Mouse (Mus musculus) limb, embryonic 15.5 days (tissue): Measurements from ENCODE around the gene Hormad1. TPM values are rescaled to one million over a fixed set of nuclear protein-coding genes. Genes with fewer than 3 reads are reported as not detected.
"Not testable (repeated sequence)": the region's sequence is repeated elsewhere in the genome, so short reads cannot be mapped to it uniquely, and the experiment has no call there.

Experiments used
- ATAC-seq: fragments of 200-750 bp; cut with Nextera tagmentation; 2 replicates; pipeline ENCODE4 v1.8.0; 2017; ENCODE audit warnings: low read depth, moderate TSS enrichment; ENCODE audit not compliant: insufficient number of reproducible peaks, low FRiP score, low TSS enrichment
- H3K27ac ChIP-seq: fragments of 300-500 bp; sonication (generic); 2 replicates; pipeline ENCODE4 v1.5.1; 2015; ENCODE audit warnings: moderate library complexity, mild to moderate bottlenecking, inconsistent platforms
- H3K27me3 ChIP-seq: fragments of 300-500 bp; sonication (generic); 2 replicates; pipeline ENCODE4 v1.6.1; 2015; ENCODE audit warnings: inconsistent platforms
- H3K36me3 ChIP-seq: fragments of 300-500 bp; sonication (generic); 2 replicates; pipeline ENCODE4 v1.6.1; 2015; ENCODE audit warnings: inconsistent platforms
- H3K4me1 ChIP-seq: fragments of 300-500 bp; sonication (generic); 2 replicates; pipeline ENCODE4 v1.6.1; 2015; ENCODE audit warnings: inconsistent platforms
- H3K4me2 ChIP-seq: fragments of 300-500 bp; sonication (generic); 2 replicates; pipeline ENCODE4 v1.6.1; 2015; ENCODE audit warnings: mild to moderate bottlenecking, inconsistent platforms
- H3K4me3 ChIP-seq: fragments of 300-500 bp; sonication (generic); 2 replicates; pipeline ENCODE4 v1.5.1; 2015; ENCODE audit warnings: mild to moderate bottlenecking, inconsistent platforms
- H3K9ac ChIP-seq: fragments of 300-500 bp; sonication (generic); 2 replicates; pipeline ENCODE4 v1.6.1; 2015; ENCODE audit warnings: inconsistent platforms
- H3K9me3 ChIP-seq: fragments of 300-500 bp; sonication (generic); 2 replicates; pipeline ENCODE4 v1.6.1; 2016; ENCODE audit warnings: inconsistent platforms
- WGBS: fragments of 180-500 bp; shearing (Covaris S2); methylation state at CpG from one replicate; pipeline ENCODE4 v1.1.7; 2015; 5-methylcytosine and 5-hydroxymethylcytosine counted together
- polyA plus RNA-seq: library from polyadenylated mRNA; unstranded; fragments of >200 nt; fragmentation: Nextera tagmentation; extraction: Ambion mirVana; gene quantifications from 2 replicates; pipeline ENCODE4 v1.2.1, GENCODE M21; 2015

Hormad1 gene
- polyA plus RNA-seq, 1 experiment from 2014 or later, result not detected

DNA sequence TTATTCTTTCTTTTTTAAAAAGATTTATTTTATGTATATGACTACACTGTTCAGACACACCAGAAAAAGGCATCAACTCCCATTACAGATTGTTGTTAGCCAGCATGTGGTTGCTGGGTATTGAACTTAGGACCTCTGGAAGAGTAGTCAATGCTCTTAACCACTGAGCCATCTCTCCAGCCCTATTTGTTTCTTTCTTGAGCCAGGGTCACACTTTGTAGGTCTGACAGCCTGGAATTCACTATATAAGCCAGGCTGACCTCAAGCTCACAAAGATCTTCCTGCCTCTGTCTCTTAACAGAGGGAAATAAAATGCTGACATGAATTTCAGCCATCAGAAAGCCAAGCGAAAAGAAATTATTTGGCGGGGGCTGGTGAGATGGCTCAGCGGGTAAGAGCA, 10.1 kb downstream of the Hormad1 start:
- Histone ChIP-seq H3K36me3 (no peaks in the 10 kb centered on the region), H3K27me3 (no peaks in the 10 kb centered on the region), H3K4me1 (no peaks in the 10 kb centered on the region), H3K4me3 (no peak overlapping the region), H3K4me2 (no peak overlapping the region), H3K9ac (no peak overlapping the region), H3K9me3 (no peaks in the 10 kb centered on the region), H3K27ac (no peak overlapping the region)
- no peak for ATAC-seq
- 93% methylated on average over 3 of the region's 3 CpGs for WGBS

GRCm38 (mm10) chr3:95587754-95588603, 28.5 kb downstream of the Hormad1 start:
- Histone ChIP-seq H3K27me3 (no peaks in the 10 kb centered on the region), H3K9me3 (no peaks in the 10 kb centered on the region), H3K27ac (no peak overlapping the region), H3K36me3 (peaks cover 9% of the 10 kb centered on the region; the same call in 1 of the 2 replicates), H3K4me3 (peak overlapping the region; percentile 74), H3K9ac (no peak overlapping the region), H3K4me2 (peak overlapping the region; percentile 59), H3K4me1 (peaks cover 5% of the 10 kb centered on the region; the same call in 1 of the 2 replicates)
- peak; percentile 10; the same call in 1 of the 2 replicates for ATAC-seq
- 47% methylated on average over 8 of the region's 8 CpGs for WGBS

- Histone ChIP-seq H3K9me3 (no peaks in the 10 kb centered on the region), H3K4me1 (peaks cover 5% of the 10 kb centered on the region; the same call in 1 of the 2 replicates), H3K4me2 (peak within 1 kb of the TSS; percentile 59), H3K36me3 (peaks cover 14% of the 10 kb centered on the region; the same call in 1 of the 2 replicates), H3K4me3 (peak within 1 kb of the TSS; percentile 74), H3K9ac (peak within 1 kb of the TSS; percentile 55), H3K27me3 (no peaks in the 10 kb centered on the region), H3K27ac (peak within 1 kb of the TSS; percentile 85)
- WGBS, result under 1% methylated on average over 12 of the region's 12 CpGs
- peak; percentile 100 for ATAC-seq
Observed at GRCm38 (mm10) chr3:95588604-95589086, 29.2 kb downstream of the Hormad1 start, which contains the start of gene Golph3l. Gene Golph3l, plus strand, starts transcription at chr3:95588934.

DNA sequence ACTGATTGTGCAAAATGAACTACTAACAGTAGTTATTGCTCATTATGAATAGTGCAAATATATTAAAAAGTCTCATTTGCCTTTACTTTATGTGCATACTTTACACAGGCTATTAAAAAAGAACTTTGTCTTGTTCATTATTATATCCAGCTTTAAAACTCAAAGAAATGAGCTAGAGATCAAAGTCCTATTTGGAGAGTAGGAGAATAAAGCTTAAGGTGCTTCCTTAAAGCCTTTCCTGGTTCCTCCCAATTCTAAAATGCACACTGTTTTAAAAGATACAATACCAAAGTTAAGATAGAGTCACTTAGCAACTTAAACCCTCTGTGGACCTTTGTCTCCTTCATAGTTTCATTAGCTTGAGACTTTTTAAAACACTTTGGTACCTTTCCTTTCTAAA, 39.3 kb downstream of the Hormad1 start:
- Histone ChIP-seq H3K4me2 (no peak overlapping the region), H3K9ac (no peak overlapping the region), H3K27ac (no peak overlapping the region), H3K9me3 (no peaks in the 10 kb centered on the region), H3K27me3 (no peaks in the 10 kb centered on the region), H3K36me3 (peaks cover 23% of the 10 kb centered on the region), H3K4me1 (no peaks in the 10 kb centered on the region), H3K4me3 (no peak overlapping the region)
- ATAC-seq, result no peak

DNA sequence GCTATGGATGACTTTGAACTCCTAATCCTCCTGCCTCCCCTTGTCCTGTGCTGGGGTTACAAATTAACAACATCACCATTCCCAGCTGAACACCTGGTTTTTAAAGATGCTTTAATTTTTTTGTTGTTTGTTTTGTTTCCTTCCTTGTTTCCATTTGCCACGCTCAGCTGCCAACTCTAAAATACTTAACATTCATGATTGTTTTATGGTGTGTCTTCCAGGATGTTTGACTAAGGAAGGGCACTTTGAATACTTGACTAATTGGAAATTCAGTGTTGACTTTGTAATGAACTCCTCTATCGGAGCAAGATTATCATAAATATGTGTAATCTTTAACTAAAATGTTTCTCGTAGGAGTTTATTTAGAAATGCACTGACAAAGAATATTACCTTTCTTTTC, 41.8 kb downstream of the Hormad1 start:
- Histone ChIP-seq H3K27ac (no peak overlapping the region), H3K4me2 (no peak overlapping the region), H3K4me3 (no peak overlapping the region), H3K27me3 (no peaks in the 10 kb centered on the region), H3K4me1 (no peaks in the 10 kb centered on the region), H3K36me3 (peaks cover 14% of the 10 kb centered on the region; the same call in 1 of the 2 replicates), H3K9me3 (no peaks in the 10 kb centered on the region), H3K9ac (no peak overlapping the region)
- WGBS, result 85% methylated on average over 3 of the region's 3 CpGs
- no peak for ATAC-seq

- H3K27ac ChIP-seq, result no peak overlapping the region
- WGBS, result 79% methylated on average over 3 of the region's 3 CpGs
- no peak overlapping the region for H3K4me2 ChIP-seq
- H3K9ac ChIP-seq, result no peak overlapping the region
- peaks cover 35% of the 10 kb centered on the region for H3K36me3 ChIP-seq
- no peaks in the 10 kb centered on the region for H3K9me3 ChIP-seq
- no peaks in the 10 kb centered on the region for H3K4me1 ChIP-seq
- H3K27me3 ChIP-seq, result no peaks in the 10 kb centered on the region
- ATAC-seq, result no peak
- no peak overlapping the region for H3K4me3 ChIP-seq
Observed at GRCm38 (mm10) chr3:95606096-95606495, 46.6 kb downstream of the Hormad1 start.

DNA sequence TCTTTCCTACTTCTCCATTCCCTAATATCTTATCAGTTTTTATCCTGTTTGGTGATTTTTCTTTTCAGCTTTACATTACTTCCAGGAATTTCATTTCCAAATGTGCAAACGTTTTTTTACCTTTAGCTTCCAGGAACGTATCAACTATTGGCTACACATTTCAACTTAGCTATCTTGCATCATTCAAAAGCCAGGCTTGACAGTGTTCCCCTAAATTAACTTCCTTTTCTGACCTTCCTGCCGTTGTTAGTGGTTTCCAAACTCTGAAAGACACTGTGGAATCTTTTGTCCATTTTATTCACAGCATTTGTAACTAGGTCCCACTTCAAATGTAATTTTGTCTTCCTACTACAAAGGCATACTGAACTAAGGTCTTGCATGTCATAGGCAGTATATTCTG, 49.7 kb downstream of the Hormad1 start:
- 74% methylated on average over 3 of the region's 3 CpGs for WGBS
- no peak overlapping the region for H3K4me2 ChIP-seq
- no peak overlapping the region for H3K9ac ChIP-seq
- H3K4me3 ChIP-seq, result no peak overlapping the region
- H3K9me3 ChIP-seq, result no peaks in the 10 kb centered on the region
- H3K36me3 ChIP-seq, result peaks cover 33% of the 10 kb centered on the region
- ATAC-seq, result no peak
- no peaks in the 10 kb centered on the region for H3K27me3 ChIP-seq
- H3K27ac ChIP-seq, result no peak overlapping the region
- H3K4me1 ChIP-seq, result no peaks in the 10 kb centered on the region

- ATAC-seq, result no peak
- no peak overlapping the region for H3K4me2 ChIP-seq
- no peak overlapping the region for H3K4me3 ChIP-seq
- WGBS, result 95% methylated on average over 1 of the region's 1 CpGs
- peaks cover 44% of the 10 kb centered on the region for H3K36me3 ChIP-seq
- no peaks in the 10 kb centered on the region for H3K27me3 ChIP-seq
- H3K9me3 ChIP-seq, result no peaks in the 10 kb centered on the region
- no peak overlapping the region for H3K9ac ChIP-seq
- no peaks in the 10 kb centered on the region for H3K4me1 ChIP-seq
- H3K27ac ChIP-seq, result no peak overlapping the region
Observed at GRCm38 (mm10) chr3:95613996-95614395, 54.5 kb downstream of the Hormad1 start.

- H3K9me3 ChIP-seq, result no peaks in the 10 kb centered on the region
- peaks cover 43% of the 10 kb centered on the region for H3K36me3 ChIP-seq
- WGBS, result 79% methylated on average over 1 of the region's 1 CpGs
- H3K9ac ChIP-seq, result no peak overlapping the region
- ATAC-seq, result no peak
- no peak overlapping the region for H3K27ac ChIP-seq
- H3K4me1 ChIP-seq, result peaks cover 1% of the 10 kb centered on the region; the same call in 1 of the 2 replicates
- no peak overlapping the region for H3K4me3 ChIP-seq
- no peak overlapping the region for H3K4me2 ChIP-seq
- no peaks in the 10 kb centered on the region for H3K27me3 ChIP-seq
Observed at GRCm38 (mm10) chr3:95618511-95618910, 59.0 kb downstream of the Hormad1 start.

DNA sequence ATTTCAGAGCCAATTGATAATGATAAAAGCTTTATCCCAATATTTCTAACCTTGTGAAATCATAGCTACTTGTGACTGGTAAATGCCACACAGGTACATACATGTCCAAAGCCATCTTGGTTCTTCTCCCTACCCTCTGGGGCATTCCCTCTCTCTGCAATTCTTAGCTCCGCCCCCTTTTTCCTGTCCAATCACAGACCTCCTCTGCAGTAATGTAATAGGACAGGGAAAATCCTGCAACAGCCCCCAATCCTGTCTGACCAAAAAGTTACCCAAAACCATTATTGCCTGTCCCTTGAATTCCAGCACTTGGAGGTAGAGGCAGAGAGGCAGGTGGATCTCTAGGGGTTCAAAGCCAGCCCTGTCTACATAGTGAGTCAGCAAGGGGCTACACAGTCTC, 61.8 kb downstream of the Hormad1 start:
- ATAC-seq, result no peak
- Histone ChIP-seq H3K9me3 (no peaks in the 10 kb centered on the region), H3K27me3 (no peaks in the 10 kb centered on the region), H3K4me2 (no peak overlapping the region), H3K4me3 (no peak overlapping the region), H3K27ac (no peak overlapping the region), H3K9ac (no peak overlapping the region), H3K4me1 (peaks cover 9% of the 10 kb centered on the region), H3K36me3 (peaks cover 36% of the 10 kb centered on the region)
- 79% methylated on average over 1 of the region's 1 CpGs for WGBS

DNA sequence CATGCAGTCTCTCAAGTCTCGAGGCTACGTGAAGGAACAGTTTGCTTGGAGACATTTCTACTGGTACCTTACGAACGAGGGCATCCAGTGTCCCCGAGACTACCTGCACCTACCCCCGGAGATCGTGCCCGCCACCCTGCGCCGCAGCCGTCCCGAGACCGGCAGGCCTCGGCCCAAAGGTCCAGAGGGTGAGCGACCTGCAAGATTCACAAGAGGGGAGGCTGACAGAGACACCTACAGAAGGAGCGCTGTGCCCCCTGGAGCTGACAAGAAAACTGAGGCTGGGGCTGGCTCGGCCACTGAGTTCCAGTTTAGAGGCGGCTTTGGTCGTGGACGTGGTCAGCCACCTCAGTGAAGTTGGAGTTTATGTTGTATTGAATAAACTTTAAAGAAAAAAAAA, 62.9 kb downstream of the Hormad1 start:
- H3K9ac ChIP-seq, H3K9me3 ChIP-seq, H3K4me1 ChIP-seq, H3K4me3 ChIP-seq, H3K4me2 ChIP-seq, ATAC-seq, H3K27ac ChIP-seq, H3K27me3 ChIP-seq: not testable (repeated sequence)
- 93% methylated on average over 20 of the region's 20 CpGs for WGBS
- H3K36me3 ChIP-seq, result peaks cover 30% of the 10 kb centered on the region

DNA sequence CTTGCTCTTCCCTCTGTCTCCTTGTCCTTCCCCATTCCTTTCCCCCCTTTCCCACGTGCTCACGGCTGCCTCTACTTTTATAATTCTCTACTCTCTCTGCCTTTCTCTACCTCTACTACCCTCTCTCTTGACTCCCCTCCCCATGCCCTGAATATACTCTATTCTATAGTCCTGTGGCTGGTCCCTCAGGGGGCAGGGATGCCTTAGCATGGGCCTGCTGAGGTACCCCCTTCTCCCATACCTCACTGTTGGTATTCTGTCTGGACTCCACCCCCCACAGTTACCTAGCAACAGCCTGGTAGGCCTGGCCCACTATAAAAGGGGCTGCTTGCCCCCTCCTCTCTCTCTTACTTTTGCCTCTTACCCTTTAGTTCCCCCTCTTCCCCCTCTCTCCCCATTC, 64.1 kb downstream of the Hormad1 start:
- H3K4me1 ChIP-seq, result peaks cover 9% of the 10 kb centered on the region
- H3K4me2 ChIP-seq, result no peak overlapping the region
- H3K27me3 ChIP-seq, result no peaks in the 10 kb centered on the region
- H3K9me3 ChIP-seq, result no peaks in the 10 kb centered on the region
- H3K36me3 ChIP-seq, result peaks cover 32% of the 10 kb centered on the region
- H3K27ac ChIP-seq, result peak overlapping the region; percentile 89; the same call in 1 of the 2 replicates
- 54% methylated on average over 2 of the region's 2 CpGs for WGBS
- H3K4me3 ChIP-seq, result no peak overlapping the region
- no peak overlapping the region for H3K9ac ChIP-seq
- no peak for ATAC-seq
